Mouse (Mus musculus) limb, embryonic 12.5 days (tissue): ENCODE measurements around the gene Gm5431. TPM values are rescaled to one million over a fixed set of nuclear protein-coding genes. Genes with fewer than 3 reads are reported as not detected.
"Not testable (repeated sequence)": the region's sequence is repeated elsewhere in the genome, so short reads cannot be mapped to it uniquely, and the experiment has no call there.

ENCODE experiments used
- ATAC-seq: fragments of 200-750 bp; cut with Nextera tagmentation; 2 replicates; pipeline ENCODE4 v1.8.0; 2017; ENCODE audit warnings: low read depth, moderate TSS enrichment; ENCODE audit not compliant: insufficient number of reproducible peaks, insufficient read depth, low FRiP score, low TSS enrichment
- H3K27ac ChIP-seq: fragments of 300-500 bp; sonication (generic); 2 replicates; pipeline ENCODE4 v1.5.1; 2016; ENCODE audit warnings: mild to moderate bottlenecking, moderate library complexity
- H3K27me3 ChIP-seq: fragments of 300-500 bp; sonication (generic); 2 replicates; pipeline ENCODE4 v1.6.1; 2016; ENCODE audit warnings: mild to moderate bottlenecking, moderate library complexity
- H3K36me3 ChIP-seq: fragments of 300-500 bp; sonication (generic); 2 replicates; pipeline ENCODE4 v1.6.1; 2016; ENCODE audit warnings: mild to moderate bottlenecking, moderate library complexity
- H3K4me1 ChIP-seq: fragments of 300-500 bp; sonication (generic); replicated peaks from 2 replicates; pipeline ENCODE4 v1.6.1; 2016
- H3K4me2 ChIP-seq: fragments of 300-500 bp; sonication (generic); 2 replicates; pipeline ENCODE4 v1.6.1; 2016; ENCODE audit warnings: mild to moderate bottlenecking, moderate library complexity
- H3K4me3 ChIP-seq: fragments of 300-500 bp; sonication (generic); replicated peaks from 2 replicates; pipeline ENCODE4 v1.5.1; 2016; ENCODE audit warnings: mild to moderate bottlenecking
- H3K9ac ChIP-seq: fragments of 300-500 bp; sonication (generic); replicated peaks from 2 replicates; pipeline ENCODE4 v1.6.1; 2016; ENCODE audit warnings: mild to moderate bottlenecking, moderate library complexity
- H3K9me3 ChIP-seq: fragments of 300-500 bp; sonication (generic); 2 replicates; pipeline ENCODE4 v1.6.1; 2016; ENCODE audit warnings: mild to moderate bottlenecking, moderate library complexity
- WGBS: fragments of 180-500 bp; shearing (Covaris S2); methylation state at CpG from one replicate; pipeline ENCODE4 v1.1.7; 2016; 5-methylcytosine and 5-hydroxymethylcytosine counted together
- polyA plus RNA-seq: library from polyadenylated mRNA; unstranded; fragments of >200 nt; fragmentation: Nextera tagmentation; extraction: Ambion mirVana; gene quantifications from 2 replicates; pipeline ENCODE4 v1.2.1, GENCODE M21; 2016

The Gm5431 gene
- polyA plus RNA-seq, 1 experiment from 2014 or later: 0.15 TPM

DNA sequence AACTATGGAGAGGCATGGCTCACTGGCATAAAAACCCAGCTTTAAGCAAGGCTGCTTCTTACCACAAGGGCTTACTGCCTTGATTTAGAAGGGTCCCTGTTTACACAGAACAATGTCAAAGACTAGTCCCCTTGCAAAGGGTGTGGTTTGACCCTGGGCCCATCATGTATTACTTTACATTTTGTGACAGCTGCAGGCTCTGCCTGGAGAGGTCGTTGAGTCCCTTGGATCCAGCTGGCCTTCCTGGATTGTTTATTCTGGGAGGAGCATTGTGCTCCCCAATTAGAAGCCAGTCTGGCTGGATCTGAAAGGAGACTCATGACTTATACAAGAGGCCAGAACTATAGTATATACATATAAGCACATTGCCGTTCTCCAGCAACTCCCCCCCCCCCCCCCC lies 51.8 kb downstream of the Gm5431 start:
- Histone ChIP-seq H3K36me3 (no peaks in the 10 kb centered on the region), H3K9me3 (peaks cover 6% of the 10 kb centered on the region; the same call in 1 of the 2 replicates), H3K4me3 (no peak overlapping the region), H3K4me1 (peaks cover 14% of the 10 kb centered on the region), H3K9ac (no peak overlapping the region), H3K27me3 (peaks cover 24% of the 10 kb centered on the region), H3K4me2 (no peak overlapping the region), H3K27ac (no peak overlapping the region)
- 60% methylated on average over 2 of the region's 2 CpGs for WGBS
- ATAC-seq: no peak

DNA sequence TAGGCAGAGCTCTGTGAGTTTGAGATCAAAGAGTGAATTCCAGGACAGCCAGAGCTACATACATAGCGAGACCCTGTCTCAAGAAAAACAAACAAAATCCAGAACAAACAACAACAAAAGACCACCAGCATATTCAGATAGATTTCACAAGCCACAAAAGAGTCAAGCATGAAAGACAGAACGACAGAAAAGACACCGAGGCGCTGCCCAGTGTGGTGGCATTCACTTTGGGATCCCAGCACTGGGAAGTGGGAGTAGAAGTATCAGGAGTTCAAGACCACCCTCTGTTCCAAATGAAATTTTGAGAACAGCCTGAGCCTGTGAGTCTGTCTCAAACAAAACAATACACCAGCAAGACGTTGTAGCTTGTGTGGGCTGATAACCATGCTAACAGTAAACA lies 55.1 kb downstream of the Gm5431 start:
- H3K4me1 ChIP-seq: no peaks in the 10 kb centered on the region; the same call in 1 of the 2 replicates
- peaks cover 6% of the 10 kb centered on the region; the same call in 1 of the 2 replicates for H3K9me3 ChIP-seq
- peaks cover 28% of the 10 kb centered on the region for H3K27me3 ChIP-seq
- H3K36me3 ChIP-seq: no peaks in the 10 kb centered on the region
- no peak overlapping the region for H3K9ac ChIP-seq
- H3K4me2 ChIP-seq: no peak overlapping the region
- H3K4me3 ChIP-seq: no peak overlapping the region
- H3K27ac ChIP-seq: no peak overlapping the region
- WGBS: 60% methylated on average over 5 of the region's 5 CpGs
- no peak for ATAC-seq

DNA sequence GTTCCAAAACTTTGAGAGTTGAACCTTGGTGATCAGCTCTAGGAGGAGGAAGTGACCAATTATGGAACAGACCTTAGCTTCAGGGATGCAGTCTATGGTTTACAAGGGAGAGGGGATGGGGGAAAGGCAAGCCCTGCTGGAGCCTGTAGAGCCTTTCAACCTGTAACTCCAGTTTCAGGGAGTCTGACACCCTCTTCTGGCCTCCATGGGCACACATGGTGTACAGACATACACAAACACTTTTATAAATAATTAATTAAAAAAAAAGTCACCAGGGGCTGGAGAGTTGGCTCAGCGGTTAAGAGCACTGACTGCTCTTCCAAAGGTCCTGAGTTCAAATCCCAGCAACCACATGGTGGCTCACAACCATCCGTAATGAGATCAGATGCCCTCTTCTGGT lies 55.7 kb downstream of the Gm5431 start:
- 86% methylated on average over 2 of the region's 2 CpGs for WGBS
- H3K4me1 ChIP-seq, H3K36me3 ChIP-seq, H3K9me3 ChIP-seq, H3K4me3 ChIP-seq, ATAC-seq, H3K9ac ChIP-seq, H3K27ac ChIP-seq, H3K4me2 ChIP-seq: not testable (repeated sequence)
- peaks cover 28% of the 10 kb centered on the region for H3K27me3 ChIP-seq

DNA sequence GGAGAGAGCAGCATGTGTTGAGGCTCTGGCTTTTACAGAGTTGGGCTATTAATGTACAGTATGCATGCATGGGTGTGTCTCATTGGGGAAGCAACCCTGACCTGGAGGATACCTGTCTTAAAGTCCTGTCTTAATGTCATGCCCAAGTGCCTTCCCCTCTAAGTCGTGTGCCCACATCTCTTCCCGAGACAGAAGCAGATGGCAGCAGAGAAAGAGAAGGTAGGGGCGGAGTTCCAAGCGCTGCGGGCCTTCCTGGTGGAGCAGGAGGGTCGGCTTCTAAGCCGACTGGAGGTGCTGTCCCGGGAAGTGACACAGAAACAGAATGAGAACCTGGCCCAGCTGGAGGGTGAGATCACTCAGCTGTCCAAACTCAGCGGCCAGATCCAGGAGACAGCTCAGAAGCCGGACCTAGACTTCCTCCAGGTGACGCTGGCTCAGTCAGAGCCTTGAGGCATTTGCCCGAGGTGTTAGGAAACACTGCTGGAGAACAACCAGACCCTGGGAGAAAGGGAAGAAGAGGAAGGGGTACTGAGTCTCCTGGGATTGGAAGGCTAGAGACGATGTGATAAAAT lies 56.7 kb downstream of the Gm5431 start:
- Histone ChIP-seq H3K27me3 (peaks cover 28% of the 10 kb centered on the region), H3K4me3 (no peak overlapping the region), H3K9ac (no peak overlapping the region), H3K4me2 (peak overlapping the region; percentile 16; the same call in 1 of the 2 replicates), H3K27ac (no peak overlapping the region), H3K9me3 (no peaks in the 10 kb centered on the region), H3K4me1 (no peaks in the 10 kb centered on the region; the same call in 1 of the 2 replicates), H3K36me3 (no peaks in the 10 kb centered on the region)
- ATAC-seq: no peak
- 22% methylated on average over 13 of the region's 13 CpGs for WGBS

DNA sequence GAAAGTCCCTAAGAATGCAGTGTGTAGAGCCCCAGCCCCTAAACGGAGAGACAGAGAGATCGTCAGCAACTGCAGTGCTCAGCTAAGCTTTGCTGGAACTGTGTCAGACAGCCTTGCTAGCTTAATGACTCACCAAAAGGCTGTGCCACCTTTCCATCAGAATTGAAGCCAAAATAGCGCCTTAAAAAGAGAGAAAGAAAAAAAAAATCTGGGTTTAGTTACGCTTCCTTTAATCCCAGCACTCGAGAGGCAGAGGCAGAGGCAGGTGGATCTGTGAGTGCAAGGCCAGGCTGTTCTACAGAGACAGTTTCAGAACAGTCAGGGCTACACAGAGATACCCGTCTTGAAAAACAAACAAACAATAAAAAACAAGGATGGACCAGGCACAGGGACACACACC lies 57.7 kb downstream of the Gm5431 start:
- 54% methylated on average over 6 of the region's 6 CpGs for WGBS
- H3K4me1 ChIP-seq: no peaks in the 10 kb centered on the region; the same call in 1 of the 2 replicates
- H3K9ac ChIP-seq: no peak overlapping the region
- H3K9me3 ChIP-seq: no peaks in the 10 kb centered on the region
- peaks cover 25% of the 10 kb centered on the region for H3K27me3 ChIP-seq
- no peak for ATAC-seq
- H3K4me2 ChIP-seq: no peak overlapping the region
- H3K27ac ChIP-seq: no peak overlapping the region
- no peaks in the 10 kb centered on the region for H3K36me3 ChIP-seq
- no peak overlapping the region for H3K4me3 ChIP-seq

DNA sequence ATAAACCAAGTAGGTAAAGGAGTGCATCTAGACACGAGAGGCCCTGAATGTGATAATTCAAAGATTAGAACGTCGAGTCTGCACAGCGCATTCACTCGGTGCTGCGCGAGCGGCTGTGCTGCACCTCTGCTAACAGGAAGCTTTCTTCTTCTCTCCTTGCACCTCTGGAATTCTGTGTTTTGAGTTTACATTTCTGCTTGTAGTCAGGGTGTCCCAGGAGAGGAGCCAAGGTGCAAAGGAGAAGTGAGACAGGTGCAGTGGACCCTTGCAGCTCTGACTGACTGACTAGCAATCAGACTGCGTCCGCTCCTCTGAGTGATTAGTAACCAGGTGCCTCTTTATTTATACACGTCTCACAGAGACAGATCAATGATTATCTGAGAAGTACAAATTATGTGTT lies 58.8 kb downstream of the Gm5431 start:
- Histone ChIP-seq H3K4me2 (no peak overlapping the region), H3K27ac (no peak overlapping the region), H3K9me3 (no peaks in the 10 kb centered on the region), H3K4me1 (peaks cover 5% of the 10 kb centered on the region; the same call in 1 of the 2 replicates), H3K36me3 (no peaks in the 10 kb centered on the region), H3K4me3 (no peak overlapping the region), H3K9ac (no peak overlapping the region), H3K27me3 (peaks cover 19% of the 10 kb centered on the region)
- no peak for ATAC-seq
- 86% methylated on average over 11 of the region's 11 CpGs for WGBS

DNA sequence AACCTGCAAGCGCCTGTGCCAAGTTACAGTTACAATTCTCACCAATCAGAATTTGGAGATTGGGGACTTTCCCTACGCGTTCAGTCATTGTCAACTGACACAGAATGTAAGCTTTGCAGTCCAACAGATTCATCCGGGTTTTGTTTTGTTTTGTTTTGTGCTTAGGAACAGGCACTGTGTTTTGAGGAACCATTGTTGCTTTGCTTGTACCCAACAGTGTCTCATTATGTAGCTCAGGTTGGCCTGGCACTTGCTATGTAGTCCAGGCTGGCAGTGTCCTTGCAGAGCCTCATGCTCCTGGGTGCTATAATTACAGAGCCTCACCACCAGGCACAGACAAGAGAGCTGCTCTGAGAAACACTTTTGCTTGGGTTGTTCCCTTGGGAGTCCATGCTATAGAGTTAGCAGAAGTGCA lies 59.6 kb downstream of the Gm5431 start:
- no peak for ATAC-seq
- H3K4me3 ChIP-seq: no peak overlapping the region
- no peak overlapping the region for H3K27ac ChIP-seq
- no peaks in the 10 kb centered on the region for H3K36me3 ChIP-seq
- peaks cover 17% of the 10 kb centered on the region for H3K27me3 ChIP-seq
- H3K9ac ChIP-seq: no peak overlapping the region
- peaks cover 8% of the 10 kb centered on the region; the same call in 1 of the 2 replicates for H3K4me1 ChIP-seq
- WGBS: 83% methylated on average over 4 of the region's 4 CpGs
- H3K4me2 ChIP-seq: no peak overlapping the region
- H3K9me3 ChIP-seq: no peaks in the 10 kb centered on the region

DNA sequence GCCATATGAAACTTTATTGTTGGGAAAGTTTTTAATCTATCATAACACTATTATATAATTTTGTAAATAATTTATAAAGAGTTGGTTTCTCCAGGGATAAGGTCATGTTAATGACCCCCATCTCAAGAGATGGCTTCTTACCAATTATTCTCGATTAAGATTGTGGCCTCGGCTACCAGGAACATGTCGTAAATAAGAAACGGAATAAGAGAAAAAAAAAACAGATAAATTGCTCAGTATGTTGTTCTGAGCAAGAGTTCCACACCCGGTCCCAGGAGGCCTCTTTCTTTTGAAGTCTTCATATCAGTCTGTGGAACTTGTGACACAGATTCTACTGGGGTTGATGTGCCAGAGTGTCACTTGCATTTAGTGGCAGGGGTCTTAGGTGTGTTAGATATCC lies 60.8 kb downstream of the Gm5431 start:
- H3K27ac ChIP-seq: no peak overlapping the region
- H3K4me3 ChIP-seq: no peak overlapping the region
- H3K4me2 ChIP-seq: no peak overlapping the region
- peaks cover 13% of the 10 kb centered on the region; the same call in 1 of the 2 replicates for H3K4me1 ChIP-seq
- H3K9ac ChIP-seq: no peak overlapping the region
- H3K36me3 ChIP-seq: no peaks in the 10 kb centered on the region
- WGBS: 86% methylated on average over 5 of the region's 5 CpGs
- ATAC-seq: no peak
- peaks cover 28% of the 10 kb centered on the region for H3K27me3 ChIP-seq
- H3K9me3 ChIP-seq: no peaks in the 10 kb centered on the region

DNA sequence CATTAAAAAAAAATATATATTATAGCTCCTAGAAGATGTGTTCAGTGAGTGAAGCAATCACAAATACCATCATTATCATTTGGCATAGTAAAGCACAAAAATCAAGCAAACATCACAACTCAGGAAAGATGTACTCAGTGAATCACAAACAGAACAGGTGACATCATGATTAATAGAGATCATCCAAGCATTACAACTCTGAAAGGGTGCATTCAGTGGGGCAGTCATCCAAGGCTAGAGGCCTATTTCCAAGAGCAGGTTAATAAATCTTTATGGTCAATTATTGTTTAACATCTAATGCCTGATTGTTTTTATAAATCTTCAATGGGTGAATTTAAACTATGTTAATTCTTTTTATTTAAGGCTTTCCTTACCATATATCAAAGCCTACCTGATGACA lies 61.2 kb downstream of the Gm5431 start:
- ATAC-seq: no peak
- peaks cover 28% of the 10 kb centered on the region for H3K27me3 ChIP-seq
- no peak overlapping the region for H3K4me2 ChIP-seq
- H3K4me1 ChIP-seq: peaks cover 13% of the 10 kb centered on the region; the same call in 1 of the 2 replicates
- no peak overlapping the region for H3K9ac ChIP-seq
- H3K9me3 ChIP-seq: no peaks in the 10 kb centered on the region
- no peak overlapping the region for H3K4me3 ChIP-seq
- no peak overlapping the region for H3K27ac ChIP-seq
- H3K36me3 ChIP-seq: no peaks in the 10 kb centered on the region

DNA sequence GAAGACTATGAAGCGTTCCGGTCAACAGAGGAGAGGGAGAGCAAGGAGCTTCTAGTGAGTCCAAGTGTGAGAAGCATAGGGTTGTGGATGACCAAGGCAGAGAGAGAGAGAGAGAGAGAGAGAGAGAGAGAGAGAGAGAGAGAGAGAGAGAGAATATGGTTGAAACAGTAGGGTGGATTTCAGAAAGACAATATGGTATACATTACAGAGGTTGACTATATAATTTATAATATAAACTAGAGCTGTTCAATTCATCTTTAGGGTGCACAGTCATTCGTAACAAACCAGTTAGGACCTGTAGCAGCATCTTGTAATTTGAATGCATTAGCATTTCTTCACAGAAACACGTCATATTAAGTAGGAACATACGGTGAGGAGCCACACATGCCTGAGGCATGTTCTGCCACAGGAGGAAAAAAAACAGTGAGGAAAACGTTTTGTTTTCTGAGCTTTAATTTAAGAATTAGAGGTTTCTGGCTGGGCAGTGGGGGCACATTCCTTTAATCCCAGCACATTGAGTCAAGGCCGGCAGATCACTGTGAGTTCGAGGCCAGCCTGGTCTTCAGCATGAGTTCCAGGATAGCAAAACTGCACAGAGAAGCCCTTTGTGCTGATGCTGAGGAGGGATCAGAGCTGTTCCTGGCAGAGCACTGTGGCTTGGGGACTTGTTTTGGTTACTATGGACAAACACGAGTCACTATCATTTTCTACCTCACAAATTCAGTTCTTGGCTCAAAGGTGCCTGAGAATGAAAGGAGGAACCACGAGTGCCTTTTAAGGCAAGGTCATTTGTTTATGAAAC lies 62.9 kb downstream of the Gm5431 start:
- peak overlapping the region; percentile 92 for H3K4me3 ChIP-seq
- H3K36me3 ChIP-seq: no peaks in the 10 kb centered on the region
- peak overlapping the region; percentile 86 for H3K4me2 ChIP-seq
- H3K4me1 ChIP-seq: peaks cover 13% of the 10 kb centered on the region; the same call in 1 of the 2 replicates
- H3K27me3 ChIP-seq: peaks cover 26% of the 10 kb centered on the region
- H3K9me3 ChIP-seq: no peaks in the 10 kb centered on the region
- H3K27ac ChIP-seq: no peak overlapping the region
- no peak overlapping the region for H3K9ac ChIP-seq
- 70% methylated on average over 10 of the region's 10 CpGs for WGBS
- no peak for ATAC-seq

DNA sequence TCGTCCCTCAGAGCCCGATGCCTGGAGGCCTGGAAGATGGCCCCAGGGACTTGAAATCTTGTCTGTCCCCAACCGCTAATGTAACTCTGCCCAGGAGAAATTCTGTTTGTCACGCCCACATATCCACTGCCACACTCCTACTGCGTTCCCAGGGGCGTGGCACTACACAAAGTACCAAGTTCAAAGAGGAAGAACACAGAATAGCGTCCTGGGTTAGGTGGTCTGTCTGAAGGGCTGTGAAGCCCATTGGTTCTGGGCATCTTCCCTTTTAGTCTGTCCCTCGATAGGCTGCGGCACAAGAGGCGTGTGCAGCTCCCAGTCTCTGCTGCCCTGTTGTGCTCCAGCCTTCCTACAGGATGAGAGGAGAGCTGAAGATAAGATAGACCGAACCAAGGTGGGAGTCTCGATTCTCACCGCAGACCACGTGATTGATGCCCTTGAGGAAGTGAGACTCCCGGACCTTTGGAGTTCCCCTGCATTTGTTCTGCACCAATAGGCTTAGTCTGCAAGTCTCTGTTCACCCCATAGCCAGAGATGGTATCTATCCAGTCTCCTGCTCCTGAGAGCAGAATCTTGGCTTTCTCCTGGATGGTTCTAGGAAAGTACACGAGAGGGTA lies 63.7 kb downstream of the Gm5431 start:
- Histone ChIP-seq H3K9me3 (no peaks in the 10 kb centered on the region), H3K4me3 (peak overlapping the region; percentile 92), H3K9ac (peak overlapping the region; percentile 77), H3K27ac (no peak overlapping the region), H3K27me3 (peaks cover 26% of the 10 kb centered on the region), H3K36me3 (no peaks in the 10 kb centered on the region), H3K4me1 (peaks cover 13% of the 10 kb centered on the region; the same call in 1 of the 2 replicates), H3K4me2 (peak overlapping the region; percentile 86)
- ATAC-seq: no peak
- 3% methylated on average over 16 of the region's 16 CpGs for WGBS
